Mouse (Mus musculus) liver, adult 2 months (tissue): ENCODE measurements around the gene Adam19.

ENCODE experiments used
- CTCF ChIP-seq: fragments of 200-500 bp; IDR thresholded peaks from 2 replicates; pipeline ENCODE4 v1.5.1; 2011; ENCODE audit warnings: low read depth, low read length, control low read depth
- POLR2A ChIP-seq: fragments of 200-500 bp; IDR thresholded peaks from 2 replicates; pipeline ENCODE4 v1.6.1; 2011; ENCODE audit warnings: low read length, control low read depth; ENCODE audit not compliant: insufficient read depth; ENCODE audit errors: extremely low read depth

DNA sequence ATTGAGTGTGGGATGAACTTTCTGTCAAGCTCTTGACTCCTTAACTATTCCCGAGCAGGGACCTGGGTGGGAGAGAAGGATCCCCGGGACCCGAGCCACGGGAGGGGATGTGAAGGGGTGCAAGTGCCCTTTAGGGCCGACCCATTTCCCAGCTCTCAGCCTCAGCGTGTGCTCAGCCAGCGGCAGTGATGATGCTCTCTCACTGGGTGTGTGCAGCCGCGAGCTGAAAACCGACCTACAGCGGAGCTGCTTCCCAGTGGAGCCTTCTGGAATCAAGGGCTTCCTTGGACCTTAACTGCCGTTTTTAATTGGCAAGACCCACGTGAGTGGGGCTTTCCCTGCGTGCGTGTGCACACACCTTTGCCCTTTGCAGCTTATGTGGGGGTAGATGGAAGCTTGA lies 16.9 kb upstream of the Adam19 start:
- TF ChIP-seq CTCF (no peak), POLR2A (no peak)
